Mouse (Mus musculus): ENCODE data around the gene Adamts3.

Adamts3 gene

DNA sequence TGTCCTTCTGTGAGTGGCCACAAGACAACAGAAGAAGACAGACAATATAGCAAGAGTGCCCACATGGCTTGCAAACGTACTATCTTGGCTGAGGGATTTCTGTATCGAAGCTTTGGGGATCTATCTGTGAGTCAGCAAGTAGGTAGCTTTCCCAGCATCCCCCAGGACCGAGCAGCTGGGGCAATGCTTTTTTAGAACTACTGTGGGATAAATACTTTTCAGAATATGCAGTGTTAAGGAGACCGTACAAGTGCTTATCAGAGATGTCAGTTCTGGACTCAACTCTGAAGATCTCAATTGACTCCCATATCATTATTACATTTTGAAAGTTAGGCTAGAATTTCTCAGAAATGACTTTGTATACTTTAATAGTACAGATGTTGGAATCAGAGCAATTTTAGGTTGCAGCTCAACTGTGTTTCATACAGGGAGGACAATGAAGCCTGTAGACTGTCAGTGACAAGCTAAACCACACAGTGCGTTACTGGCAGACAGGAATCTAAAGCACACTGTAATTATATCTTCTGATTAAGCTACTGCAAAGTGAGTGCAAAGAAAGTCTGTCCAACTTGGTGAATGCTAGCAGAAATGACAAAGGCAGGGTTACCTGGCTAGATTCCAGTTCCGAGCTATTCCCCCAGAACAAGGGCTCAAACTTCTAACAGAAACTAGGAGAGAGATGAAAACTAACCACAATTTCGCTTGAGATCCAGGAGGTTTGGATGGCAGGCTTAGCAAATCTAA lies 171.8 kb downstream of the Adamts3 start:
- DNase-seq (ENCODE audit: low read depth, low spot score) = no peak

DNA sequence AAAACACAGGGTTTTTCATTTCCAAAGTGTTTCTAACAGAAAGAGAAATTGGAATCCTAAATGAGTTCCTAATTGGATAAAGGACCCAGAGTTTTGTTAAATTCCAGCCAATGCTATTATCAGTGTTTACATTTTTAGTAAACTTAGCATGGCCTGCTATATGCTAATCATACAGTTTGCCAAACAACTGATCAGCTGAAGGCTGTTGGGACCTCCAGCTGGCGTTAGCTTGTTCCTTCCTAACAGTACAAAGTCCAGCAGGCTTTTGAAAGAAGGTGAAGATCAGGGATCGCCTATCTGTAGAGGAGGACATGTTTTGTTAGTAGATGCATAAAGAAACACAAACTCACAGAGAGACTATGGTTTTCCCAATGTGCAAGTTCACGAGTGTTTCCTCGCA lies 173.7 kb downstream of the Adamts3 start:
- no peak for DNase-seq (ENCODE audit: low read depth, low spot score)

DNA sequence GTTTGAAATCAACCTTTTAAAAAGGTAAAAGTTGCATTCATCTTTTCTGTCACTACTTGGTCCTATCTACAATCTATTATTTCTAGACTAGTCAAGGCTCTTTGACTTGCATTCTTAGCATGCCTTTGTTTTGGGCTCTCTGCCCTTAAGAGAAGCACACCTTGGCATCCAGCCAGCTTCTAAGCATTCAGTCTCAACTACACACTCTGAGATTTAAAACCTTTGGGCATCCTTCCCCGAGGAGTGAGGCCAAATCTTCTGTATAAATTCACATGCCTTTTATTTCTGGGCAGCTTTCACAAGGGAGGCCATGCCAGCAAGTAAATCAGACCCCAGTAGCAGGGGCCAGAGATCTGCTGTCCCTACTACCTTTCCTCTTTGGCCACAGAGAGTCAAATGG lies 178.9 kb downstream of the Adamts3 start:
- no peak for DNase-seq (ENCODE audit: low read depth, low spot score)

DNA sequence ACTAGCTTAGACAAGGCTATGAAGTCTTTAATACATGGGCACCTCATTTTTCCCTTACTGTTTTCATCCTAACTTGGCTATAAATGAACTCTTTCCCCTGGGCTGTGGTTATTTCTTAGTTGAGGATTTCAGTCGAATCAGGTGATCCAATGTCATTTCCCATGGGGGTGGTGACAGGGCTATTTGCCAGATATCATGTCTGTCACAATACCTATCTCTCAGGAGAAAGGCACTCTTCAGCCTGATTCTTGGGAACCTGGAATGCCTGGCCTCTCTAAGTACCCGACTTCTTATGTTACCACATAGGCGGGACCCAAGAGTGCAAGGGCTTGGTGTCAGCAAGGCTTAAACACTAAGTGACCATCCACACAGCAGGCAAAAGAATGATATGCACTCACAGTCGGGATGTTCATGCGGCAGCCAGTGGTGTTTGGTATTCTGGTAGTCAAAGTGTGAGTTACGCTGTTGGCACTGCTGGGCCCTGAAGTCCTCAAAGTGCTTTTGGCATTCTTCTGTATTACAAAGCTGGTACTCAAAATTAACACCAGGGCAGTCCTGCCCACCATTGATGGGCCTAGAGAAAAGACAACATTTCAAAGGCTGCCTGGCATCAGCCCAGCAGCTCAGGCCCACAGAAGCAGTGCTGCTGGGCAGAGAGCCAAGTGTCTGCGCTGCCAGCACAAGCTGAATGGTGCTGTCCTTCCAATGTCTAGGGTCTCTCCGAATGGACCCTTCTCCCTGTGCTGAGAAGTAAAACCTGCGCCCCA lies 181.7 kb downstream of the Adamts3 start:
- DNase-seq (ENCODE audit: low read depth, low spot score) = no peak

DNA sequence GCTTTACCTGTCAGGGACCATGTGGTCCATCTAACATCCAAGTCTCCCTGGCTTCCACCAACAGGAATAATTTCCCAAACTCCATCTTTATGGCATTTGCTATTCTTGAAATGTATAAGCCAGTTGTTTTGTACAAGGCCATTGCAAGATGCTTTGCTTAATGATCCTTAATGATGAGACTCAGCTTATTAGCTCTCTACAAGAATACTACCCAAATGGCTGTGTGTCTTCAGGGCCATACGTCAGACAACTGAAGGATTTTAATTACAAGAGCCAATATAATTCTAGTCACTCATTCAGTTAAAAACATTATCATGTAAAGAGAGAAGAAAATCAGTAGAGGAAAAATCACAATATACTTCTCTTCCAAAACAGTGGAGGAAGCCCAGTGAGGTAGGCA lies 195.3 kb downstream of the Adamts3 start:
- DNase-seq (ENCODE audit: low read depth, low spot score) = no peak

DNA sequence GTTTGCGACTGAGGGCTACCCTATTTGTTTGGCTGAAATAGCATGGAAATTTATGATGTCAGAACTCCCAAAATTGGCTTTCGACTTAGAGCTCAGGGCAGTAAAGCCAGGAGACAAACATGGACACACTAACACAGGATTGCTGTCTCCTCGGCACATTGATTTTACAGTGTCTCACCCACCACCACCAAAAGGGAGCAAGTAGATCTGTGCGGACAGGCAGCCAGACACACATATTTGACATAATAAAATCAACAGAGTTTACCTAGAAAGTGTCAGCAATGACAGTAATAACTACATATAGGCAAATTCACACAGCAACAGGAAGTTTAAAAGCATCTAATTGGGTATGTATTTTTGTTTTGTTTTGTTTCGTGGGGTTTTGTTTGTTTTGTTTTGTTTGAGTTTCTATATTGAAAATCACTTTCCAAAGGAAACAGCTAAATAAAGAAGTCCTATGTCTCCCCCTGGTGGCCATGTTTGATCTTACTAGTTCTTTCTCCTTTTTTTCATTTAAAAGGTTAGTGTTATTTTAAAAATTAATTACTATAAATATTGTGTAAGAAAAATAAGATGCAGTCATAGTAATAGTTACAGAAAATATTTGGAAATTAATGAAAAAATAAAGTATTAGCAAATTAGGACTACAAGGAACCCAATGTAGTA lies 203.1 kb downstream of the Adamts3 start:
- peak; percentile 56 for DNase-seq (ENCODE audit: low read depth, low spot score)

DNA sequence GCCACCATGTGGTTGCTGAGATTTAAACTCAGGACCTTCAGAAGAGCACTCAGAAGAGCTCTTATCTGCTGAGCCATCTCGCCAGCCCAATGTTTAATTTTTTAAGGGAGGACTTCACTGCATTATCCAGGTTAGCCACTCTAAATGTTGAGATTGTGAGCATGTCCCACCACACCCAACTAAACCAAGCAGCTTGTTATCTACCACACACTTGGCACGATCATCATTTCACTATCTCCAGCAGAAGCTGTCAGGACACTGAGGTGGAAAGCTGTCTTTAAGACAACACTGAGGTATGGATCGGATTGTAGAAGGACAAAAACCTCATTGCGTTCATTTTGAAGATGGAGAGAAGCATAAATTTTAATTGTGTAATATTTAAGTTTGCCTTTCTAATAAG lies 205.0 kb downstream of the Adamts3 start:
- no peak for DNase-seq (ENCODE audit: low read depth, low spot score)

DNA sequence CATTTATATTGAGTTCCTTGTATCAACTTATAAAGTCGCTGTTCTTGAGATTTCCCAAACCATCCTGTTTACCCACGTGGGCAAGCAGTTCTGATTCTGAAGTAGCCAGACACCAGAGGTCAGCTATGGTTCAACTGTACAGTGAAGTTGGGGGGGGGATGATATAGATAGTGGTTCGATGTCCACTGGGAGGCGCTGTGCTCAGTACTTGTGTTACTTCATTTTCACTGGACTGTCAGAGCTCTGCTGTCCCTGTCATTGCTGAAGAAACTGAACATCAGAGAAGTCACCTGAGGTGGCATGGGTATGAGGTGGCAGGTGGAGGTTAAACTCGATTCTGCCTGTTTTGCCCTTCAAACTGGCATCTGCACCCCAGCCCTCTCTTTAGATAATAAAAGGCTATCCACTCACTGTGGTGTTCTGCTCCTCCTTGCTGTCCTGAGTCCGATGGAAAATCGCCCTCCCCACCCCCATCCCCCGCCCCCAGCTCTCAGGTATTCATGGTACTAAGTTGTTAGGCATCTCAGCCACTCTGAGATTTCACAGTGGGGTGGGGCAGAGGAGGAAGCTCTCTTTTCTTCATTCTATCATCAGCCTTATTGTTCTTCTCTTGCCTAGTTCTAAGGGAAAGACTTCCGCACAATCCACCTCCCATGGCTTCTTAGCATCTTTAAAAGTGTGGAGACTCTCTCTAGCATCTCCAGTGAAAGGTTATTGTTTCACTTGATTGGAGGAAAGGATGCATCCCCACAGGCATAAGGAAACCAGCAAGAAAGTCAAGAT lies 208.9 kb downstream of the Adamts3 start:
- DNase-seq (ENCODE audit: low read depth, low spot score) = peak; percentile 74

DNA sequence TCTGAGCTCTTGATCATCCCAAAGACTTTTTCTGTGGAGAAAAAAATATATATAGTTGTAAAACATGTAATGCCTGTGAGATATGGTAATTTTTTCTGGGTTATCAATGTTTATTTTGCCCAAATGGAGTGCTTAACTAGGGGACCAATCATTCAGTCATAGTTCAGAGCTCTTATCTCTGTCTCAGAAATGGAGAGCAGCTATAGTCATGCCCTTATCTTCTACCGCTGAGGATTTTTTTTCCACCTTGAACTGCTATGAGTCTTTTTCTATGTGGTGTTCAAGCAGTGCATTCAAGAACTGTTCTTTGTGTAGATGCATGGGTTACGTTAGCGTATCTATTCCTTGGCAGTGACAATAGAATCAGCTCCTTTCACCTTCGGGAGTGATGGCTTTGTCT lies 210.2 kb downstream of the Adamts3 start:
- no peak for DNase-seq (ENCODE audit: low read depth, low spot score)

DNA sequence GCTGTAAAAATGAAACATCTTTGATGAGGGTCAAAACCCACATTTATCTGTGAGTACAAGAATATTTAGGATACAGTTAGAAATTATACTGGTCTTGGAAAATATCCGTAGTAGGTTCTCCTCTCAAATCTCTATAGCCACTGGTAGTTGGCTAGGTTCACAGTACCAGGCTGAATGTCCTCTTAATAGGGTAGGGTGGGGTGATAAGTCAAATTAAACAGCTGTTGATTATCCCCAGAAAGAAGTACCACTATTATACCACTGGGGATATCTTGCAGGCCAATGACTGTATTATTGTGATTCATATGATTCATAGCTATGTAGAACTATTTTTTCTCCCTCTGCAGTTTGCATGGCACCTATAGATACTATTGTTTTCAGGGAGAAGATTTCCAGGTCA lies 228.8 kb downstream of the Adamts3 start:
- no peak for DNase-seq (ENCODE audit: low read depth, low spot score)

DNA sequence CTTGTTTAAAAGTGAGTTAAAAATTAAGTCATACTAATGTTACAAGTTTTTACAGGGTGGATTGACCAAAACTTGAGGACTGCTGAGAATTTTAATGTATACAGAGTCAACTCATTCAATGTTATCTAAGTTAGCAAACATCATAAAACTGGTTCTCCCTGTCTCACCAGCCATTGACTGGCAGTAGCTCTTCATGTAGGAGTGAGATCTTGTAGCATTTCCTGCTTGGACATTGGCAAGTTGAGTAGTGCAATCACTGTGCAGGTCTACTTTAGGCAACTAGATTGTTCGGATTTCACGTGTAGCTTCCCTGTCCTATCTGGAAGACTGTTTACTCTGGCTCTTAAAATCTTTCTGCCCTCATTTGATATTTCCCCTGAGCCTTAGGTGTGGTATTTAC lies 229.3 kb downstream of the Adamts3 start:
- DNase-seq (ENCODE audit: low read depth, low spot score) = no peak

DNA sequence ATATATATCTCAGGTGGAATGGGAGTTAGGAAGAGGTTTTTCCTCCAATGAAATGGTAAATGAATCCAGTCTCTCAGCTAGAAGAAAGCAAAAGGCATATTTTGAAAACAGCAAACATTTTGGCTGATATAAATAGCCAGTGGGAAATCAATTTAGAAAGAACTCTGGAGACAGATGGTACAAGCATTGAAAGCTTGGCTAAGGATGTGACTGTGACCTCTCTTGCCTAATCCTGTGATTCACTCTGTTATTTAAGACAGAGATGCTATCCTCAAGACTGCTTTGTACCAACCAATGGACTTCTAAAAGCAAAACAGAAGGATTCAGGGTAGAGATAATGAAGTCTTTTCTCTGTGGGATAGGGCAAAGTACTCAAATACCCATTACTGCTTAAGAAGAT lies 236.2 kb downstream of the Adamts3 start:
- no peak for DNase-seq (ENCODE audit: low read depth, low spot score)

DNA sequence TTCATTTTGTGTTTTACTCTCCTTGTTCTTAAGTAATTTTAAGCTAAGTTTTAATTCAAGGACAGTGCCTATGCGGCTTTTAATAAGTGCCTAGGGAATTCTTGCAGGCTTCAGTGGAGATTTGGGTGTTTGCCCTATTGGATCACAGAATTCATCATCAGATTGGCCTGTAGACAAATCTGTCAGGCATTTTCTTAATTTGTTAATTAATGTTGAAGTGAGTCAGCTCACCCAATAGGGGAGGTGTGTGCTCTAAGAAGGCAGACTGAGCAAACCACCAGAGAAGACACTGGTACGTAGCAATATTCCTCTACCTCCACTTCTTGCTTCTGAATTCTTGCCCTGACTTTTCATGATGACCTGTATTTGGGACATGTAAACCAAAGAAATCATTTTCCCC lies 247.7 kb downstream of the Adamts3 start:
- DNase-seq (ENCODE audit: low read depth, low spot score) = no peak

DNA sequence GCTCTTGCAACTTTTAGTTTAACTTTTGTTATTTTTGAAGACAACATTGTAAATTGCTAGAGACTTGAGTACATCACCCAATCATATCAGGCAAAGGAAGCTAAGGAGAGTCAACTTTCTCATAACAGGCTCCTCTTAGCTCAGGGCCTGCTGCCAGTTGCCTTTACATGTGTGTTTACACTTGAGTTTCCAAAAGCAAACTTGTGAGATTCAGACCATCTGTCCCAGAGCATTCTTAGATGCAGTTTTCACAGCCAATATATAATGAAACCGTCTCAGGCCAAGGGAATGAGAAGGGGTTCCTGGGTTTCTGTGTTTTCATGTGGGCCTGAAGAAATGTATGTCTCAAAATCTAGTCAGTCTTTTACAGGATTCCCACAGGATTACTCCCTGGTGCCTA lies 251.5 kb downstream of the Adamts3 start:
- DNase-seq (ENCODE audit: low read depth, low spot score) = no peak
